8 mouse cellular contexts compared by ENCODE assay signal in genomic region chr3:104818749-104819134, GRCm38 (mm10). TPM values are rescaled to one million over a fixed set of nuclear protein-coding genes. Genes with fewer than 3 reads are reported as not detected.
DNase-seq lines count a peak whose midpoint lies in the region; ATAC-seq lines count a peak whose summit lies in the region.

No protein-coding gene starts in this region.

- H3K9ac ChIP-seq in kidney, embryonic 16.5 days (replicated peaks; ENCODE audit: low read length) = peak overlapping the region; percentile 96
- H3K9ac ChIP-seq in intestine, embryonic 14.5 days (ENCODE audit: low read length) = peak overlapping the region; percentile 94; the same call in 1 of the 2 replicates
- H3K9ac ChIP-seq in midbrain, embryonic 16.5 days (ENCODE audit: low read depth, low read length) = no peak overlapping the region

- no peak for DNase-seq in kidney, postnatal 14 days
- DNase-seq in embryonic facial prominence, embryonic 10.5 days (ENCODE audit: low spot score) = no peak
- DNase-seq in intestine, embryonic 14.5 days (ENCODE audit: low spot score) = no peak
- DNase-seq in embryo, embryonic 9.5 days (ENCODE audit: extremely low spot score) = no peak
- DNase-seq in gastrocnemius, postnatal 25 days = no peak
- DNase-seq in right cerebral cortex, adult 18-20 months = no peak

- H3K4me2 ChIP-seq in kidney, embryonic 16.5 days (replicated peaks; ENCODE audit: low read depth, low read length) = peak overlapping the region; percentile 64
- H3K4me2 ChIP-seq in intestine, embryonic 14.5 days (ENCODE audit: low read length) = peak overlapping the region; percentile 73
- peak overlapping the region; percentile 96 for H3K4me2 ChIP-seq in midbrain, embryonic 16.5 days (ENCODE audit: low read length)

- peak overlapping the region; percentile 98 for H3K27ac ChIP-seq in kidney, embryonic 16.5 days (ENCODE audit: low read length)
- peak overlapping the region; percentile 95 for H3K27ac ChIP-seq in embryonic facial prominence, embryonic 10.5 days (replicated peaks)
- H3K27ac ChIP-seq in intestine, embryonic 14.5 days (ENCODE audit: low read depth) = peak overlapping the region; percentile 97
- H3K27ac ChIP-seq in midbrain, embryonic 16.5 days (ENCODE audit: low read length) = no peak overlapping the region

- H3K4me1 ChIP-seq in kidney, embryonic 16.5 days (ENCODE audit: insufficient read depth, low read length) = peaks cover 25% of the 10 kb centered on the region
- peaks cover 27% of the 10 kb centered on the region for H3K4me1 ChIP-seq in embryonic facial prominence, embryonic 10.5 days
- H3K4me1 ChIP-seq in intestine, embryonic 14.5 days (replicated peaks; ENCODE audit: control insufficient read depth, insufficient read depth, low read length) = peaks cover 23% of the 10 kb centered on the region
- H3K4me1 ChIP-seq in midbrain, embryonic 16.5 days (ENCODE audit: control insufficient read depth, insufficient read depth, low read length) = peaks cover 8% of the 10 kb centered on the region

- H3K4me3 ChIP-seq in kidney, embryonic 16.5 days (ENCODE audit: low read length) = peak overlapping the region; percentile 87
- peak overlapping the region; percentile 91 for H3K4me3 ChIP-seq in embryonic facial prominence, embryonic 10.5 days
- peak overlapping the region; percentile 93 for H3K4me3 ChIP-seq in intestine, embryonic 14.5 days (ENCODE audit: low read depth, low read length)
- peak overlapping the region; percentile 67 for H3K4me3 ChIP-seq in midbrain, embryonic 16.5 days (ENCODE audit: low read depth, low read length)

- no peaks in the 10 kb centered on the region for H3K9me3 ChIP-seq in kidney, embryonic 16.5 days (ENCODE audit: low read length)
- no peaks in the 10 kb centered on the region for H3K9me3 ChIP-seq in embryonic facial prominence, embryonic 10.5 days
- no peaks in the 10 kb centered on the region for H3K9me3 ChIP-seq in intestine, embryonic 14.5 days (ENCODE audit: control insufficient read depth, low read length)
- H3K9me3 ChIP-seq in midbrain, embryonic 16.5 days (replicated peaks; ENCODE audit: control insufficient read depth, low read length, poor library complexity, severe bottlenecking) = no peaks in the 10 kb centered on the region

- no peak for ATAC-seq in kidney, embryonic 16.5 days (ENCODE audit: low FRiP score, low TSS enrichment)
- ATAC-seq in intestine, embryonic 14.5 days (replicated peaks; ENCODE audit: low FRiP score, low TSS enrichment, low read depth) = no peak; the same call in 1 of the 2 replicates
- no peak for ATAC-seq in midbrain, embryonic 16.5 days

- no peaks in the 10 kb centered on the region for H3K27me3 ChIP-seq in kidney, embryonic 16.5 days (ENCODE audit: insufficient read depth, low read length)
- H3K27me3 ChIP-seq in embryonic facial prominence, embryonic 10.5 days (replicated peaks; ENCODE audit: low read depth, poor library complexity, severe bottlenecking) = no peaks in the 10 kb centered on the region
- no peaks in the 10 kb centered on the region for H3K27me3 ChIP-seq in intestine, embryonic 14.5 days (replicated peaks; ENCODE audit: control insufficient read depth, insufficient read depth, low read length)
- no peaks in the 10 kb centered on the region for H3K27me3 ChIP-seq in midbrain, embryonic 16.5 days (ENCODE audit: control insufficient read depth, insufficient read depth, low read depth, low read length)

- WGBS in kidney, embryonic 16.5 days = 3% methylated on average over 3 of the region's 3 CpGs
- 6% methylated on average over 3 of the region's 3 CpGs for WGBS in embryonic facial prominence, embryonic 10.5 days
- WGBS in intestine, embryonic 14.5 days = 2% methylated on average over 3 of the region's 3 CpGs
- WGBS in midbrain, embryonic 16.5 days = 6% methylated on average over 3 of the region's 3 CpGs

- 0 out of 2 replicates have a peak, but pooled peaks cover 11% of the 10 kb centered on the region for H3K36me3 ChIP-seq in kidney, embryonic 16.5 days (ENCODE audit: insufficient read depth, low read length)
- H3K36me3 ChIP-seq in embryonic facial prominence, embryonic 10.5 days (replicated peaks) = peaks cover 18% of the 10 kb centered on the region
- peaks cover 21% of the 10 kb centered on the region for H3K36me3 ChIP-seq in intestine, embryonic 14.5 days (ENCODE audit: control insufficient read depth, insufficient read depth, low read length)
- peaks cover 8% of the 10 kb centered on the region; the same call in 1 of the 2 replicates for H3K36me3 ChIP-seq in midbrain, embryonic 16.5 days (ENCODE audit: control insufficient read depth, insufficient read depth, low read length)

RNA-seq across cellular contexts. Expression of gene Mov10, which starts 0.4 kb away (rescaled TPM):
- polyA plus RNA-seq in kidney, embryonic 16.5 days (2015; fragmentation: Nextera tagmentation; extraction: Ambion mirVana) = 60.4 and 61.5 TPM in 2 replicates
- polyA plus RNA-seq in embryonic facial prominence, embryonic 10.5 days (2016; fragmentation: Nextera tagmentation; extraction: Ambion mirVana) = 38.0 and 46.4 TPM in 2 replicates
- polyA plus RNA-seq in intestine, embryonic 14.5 days (2014; fragmentation: Nextera tagmentation; extraction: Ambion mirVana) = 83.6 and 94.5 TPM in 2 replicates
- polyA plus RNA-seq in midbrain, embryonic 16.5 days (2015; fragmentation: Nextera tagmentation; extraction: Ambion mirVana) = 7.8 and 8.3 TPM in 2 replicates
- 1 to 10 TPM; 1.4 to 1.7 TPM for total RNA-seq in gastrocnemius, postnatal 25 days (2021)

RNA-seq across cellular contexts. Expression of gene Rhoc, which starts 30.6 kb away (rescaled TPM):
- polyA plus RNA-seq in kidney, embryonic 16.5 days (2015; fragmentation: Nextera tagmentation; extraction: Ambion mirVana) = 136 and 146 TPM in 2 replicates
- polyA plus RNA-seq in embryonic facial prominence, embryonic 10.5 days (2016; fragmentation: Nextera tagmentation; extraction: Ambion mirVana) = 120 and 121 TPM in 2 replicates
- polyA plus RNA-seq in intestine, embryonic 14.5 days (2014; fragmentation: Nextera tagmentation; extraction: Ambion mirVana) = 166 and 184 TPM in 2 replicates
- 41.2 and 45.5 TPM in 2 replicates for polyA plus RNA-seq in midbrain, embryonic 16.5 days (2015; fragmentation: Nextera tagmentation; extraction: Ambion mirVana)
- total RNA-seq in gastrocnemius, postnatal 25 days (2021) = 10 to 100 TPM; 44.8 to 66.5 TPM

RNA-seq across cellular contexts. Expression of gene Fam19a3, which starts 37.1 kb away (rescaled TPM):
- polyA plus RNA-seq in kidney, embryonic 16.5 days (2015; fragmentation: Nextera tagmentation; extraction: Ambion mirVana) = 0.18 and 0.20 TPM in 2 replicates
- polyA plus RNA-seq in embryonic facial prominence, embryonic 10.5 days (2016; fragmentation: Nextera tagmentation; extraction: Ambion mirVana) = 0.04 and 0.10 TPM in 2 replicates
- 0.04 and 0.11 TPM in 2 replicates for polyA plus RNA-seq in intestine, embryonic 14.5 days (2014; fragmentation: Nextera tagmentation; extraction: Ambion mirVana)
- 0.11 TPM in 1 of 2 replicates, not detected in the other for polyA plus RNA-seq in midbrain, embryonic 16.5 days (2015; fragmentation: Nextera tagmentation; extraction: Ambion mirVana)
- 1 to 10 TPM; 4.0 to 4.6 TPM for total RNA-seq in gastrocnemius, postnatal 25 days (2021)

RNA-seq across cellular contexts. Expression of gene Ppm1j, which starts 37.9 kb away (rescaled TPM):
- polyA plus RNA-seq in kidney, embryonic 16.5 days (2015; fragmentation: Nextera tagmentation; extraction: Ambion mirVana) = 7.0 and 8.9 TPM in 2 replicates
- polyA plus RNA-seq in embryonic facial prominence, embryonic 10.5 days (2016; fragmentation: Nextera tagmentation; extraction: Ambion mirVana) = 1.3 and 2.3 TPM in 2 replicates
- polyA plus RNA-seq in intestine, embryonic 14.5 days (2014; fragmentation: Nextera tagmentation; extraction: Ambion mirVana) = 2.1 and 3.1 TPM in 2 replicates
- polyA plus RNA-seq in midbrain, embryonic 16.5 days (2015; fragmentation: Nextera tagmentation; extraction: Ambion mirVana) = 0.98 and 1.1 TPM in 2 replicates
- total RNA-seq in gastrocnemius, postnatal 25 days (2021) = 10 to 100 TPM; 34.3 to 40.8 TPM

RNA-seq across cellular contexts. Expression of gene St7l, which starts 45.1 kb away (rescaled TPM):
- 36.0 and 39.9 TPM in 2 replicates for polyA plus RNA-seq in kidney, embryonic 16.5 days (2015; fragmentation: Nextera tagmentation; extraction: Ambion mirVana)
- polyA plus RNA-seq in embryonic facial prominence, embryonic 10.5 days (2016; fragmentation: Nextera tagmentation; extraction: Ambion mirVana) = 29.0 and 31.7 TPM in 2 replicates
- polyA plus RNA-seq in intestine, embryonic 14.5 days (2014; fragmentation: Nextera tagmentation; extraction: Ambion mirVana) = 33.1 and 34.6 TPM in 2 replicates
- 37.6 and 38.3 TPM in 2 replicates for polyA plus RNA-seq in midbrain, embryonic 16.5 days (2015; fragmentation: Nextera tagmentation; extraction: Ambion mirVana)
- 10 to 100 TPM; 20.7 to 21.2 TPM for total RNA-seq in gastrocnemius, postnatal 25 days (2021)
